Mouse (Mus musculus) liver, embryonic 16.5 days (tissue): Measurements from ENCODE around the gene B830017H08Rik. TPM values are rescaled to one million over a fixed set of nuclear protein-coding genes. Genes with fewer than 3 reads are reported as not detected.

Experiments
- ATAC-seq: fragments of 200-750 bp; cut with Nextera tagmentation; 2 replicates; pipeline ENCODE4 v1.8.0; 2017; ENCODE audit warnings: low read depth, mild to moderate bottlenecking, moderate number of reproducible peaks, moderate library complexity
- H3K27ac ChIP-seq: fragments of 300-500 bp; sonication (generic); 2 replicates; pipeline ENCODE4 v1.5.1; 2014; ENCODE audit warnings: mild to moderate bottlenecking, low read length
- H3K27me3 ChIP-seq: fragments of 300-500 bp; sonication (generic); 2 replicates; pipeline ENCODE4 v1.6.1; 2014; ENCODE audit warnings: low read depth, low read length, mixed read lengths; ENCODE audit not compliant: control insufficient read depth, insufficient read depth
- H3K36me3 ChIP-seq: fragments of 300-500 bp; sonication (generic); 2 replicates; pipeline ENCODE4 v1.6.1; 2014; ENCODE audit warnings: mild to moderate bottlenecking; ENCODE audit not compliant: control insufficient read depth, insufficient read depth
- H3K4me1 ChIP-seq: fragments of 300-500 bp; sonication (generic); 2 replicates; pipeline ENCODE4 v1.6.1; 2014; ENCODE audit warnings: low read depth, low read length, mixed read lengths; ENCODE audit not compliant: control insufficient read depth
- H3K4me2 ChIP-seq: fragments of 300-500 bp; sonication (generic); 2 replicates; pipeline ENCODE4 v1.6.1; 2014; ENCODE audit warnings: low read depth, low read length, mixed read lengths
- H3K4me3 ChIP-seq: fragments of 300-500 bp; sonication (generic); 2 replicates; pipeline ENCODE4 v1.5.1; 2014; ENCODE audit warnings: low read depth, mild to moderate bottlenecking, low read length
- H3K9ac ChIP-seq: fragments of 300-500 bp; sonication (generic); 2 replicates; pipeline ENCODE4 v1.6.1; 2014; ENCODE audit warnings: low read depth, low read length
- H3K9me3 ChIP-seq: fragments of 300-500 bp; sonication (generic); replicated peaks from 2 replicates; pipeline ENCODE4 v1.6.1; 2016; ENCODE audit warnings: low read length; ENCODE audit not compliant: control insufficient read depth
- WGBS: fragments of 180-500 bp; shearing (Covaris S2); extraction: QIAGEN DNeasy Blood & Tissue Kit; methylation state at CpG from one replicate; pipeline ENCODE4 v1.1.7; 2014; ENCODE audit not compliant: insufficient replicate concordance; 5-methylcytosine and 5-hydroxymethylcytosine counted together
- polyA plus RNA-seq: library from polyadenylated mRNA; unstranded; fragments of >200 nt; fragmentation: Nextera tagmentation; extraction: Ambion mirVana; gene quantifications from 2 replicates; pipeline ENCODE4 v1.2.1, GENCODE M21; 2015

Gene B830017H08Rik
- polyA plus RNA-seq, 1 experiment from 2014 or later, result not detected

DNA sequence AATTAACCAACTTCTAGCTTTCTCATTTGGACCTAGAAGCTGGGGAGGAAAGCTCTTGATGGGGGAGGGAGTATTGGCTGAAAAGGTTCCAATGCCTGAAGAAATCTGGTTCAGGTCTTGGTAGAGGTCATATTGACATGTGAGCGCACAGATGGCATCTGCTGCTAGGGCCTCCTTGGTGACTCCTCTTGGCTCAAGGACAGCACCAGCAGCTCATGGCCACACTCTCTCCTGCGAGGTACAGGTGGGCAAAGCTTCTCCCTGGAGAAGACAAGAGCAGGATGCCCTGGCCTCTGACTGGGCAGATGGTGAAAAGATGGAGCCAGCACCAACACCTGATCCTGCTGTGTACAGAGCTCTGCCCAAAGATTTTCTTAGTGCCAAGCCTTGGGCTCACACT, 6.4 kb upstream of the B830017H08Rik start:
- no peak for ATAC-seq
- Histone ChIP-seq H3K9ac (no peak overlapping the region), H3K27me3 (peaks cover 18% of the 10 kb centered on the region), H3K4me2 (no peak overlapping the region), H3K9me3 (no peaks in the 10 kb centered on the region), H3K36me3 (no peaks in the 10 kb centered on the region), H3K4me3 (no peak overlapping the region), H3K27ac (no peak overlapping the region), H3K4me1 (no peaks in the 10 kb centered on the region)
- WGBS, result 69% methylated on average over 2 of the region's 2 CpGs

DNA sequence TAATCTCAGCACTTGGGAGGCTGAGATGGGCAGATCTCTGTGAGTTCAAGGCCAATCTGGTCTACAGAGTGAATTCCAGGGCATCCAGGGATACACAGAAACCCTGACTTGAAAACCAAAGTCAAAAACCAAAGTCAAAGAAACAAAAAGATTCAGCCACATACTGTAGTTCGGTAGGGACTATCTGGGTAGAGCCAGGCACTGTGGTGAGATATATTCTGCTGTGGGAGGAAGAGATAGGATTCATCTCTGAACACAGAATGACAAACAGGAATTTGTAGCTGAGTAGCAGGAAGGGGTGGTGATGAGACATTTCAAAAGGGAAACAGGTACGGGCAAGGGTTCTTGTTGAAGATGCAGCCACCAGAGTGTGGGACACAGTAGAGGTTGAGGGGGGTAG, 4.7 kb upstream of the B830017H08Rik start:
- no peak for ATAC-seq
- H3K27me3 ChIP-seq, result peaks cover 35% of the 10 kb centered on the region

DNA sequence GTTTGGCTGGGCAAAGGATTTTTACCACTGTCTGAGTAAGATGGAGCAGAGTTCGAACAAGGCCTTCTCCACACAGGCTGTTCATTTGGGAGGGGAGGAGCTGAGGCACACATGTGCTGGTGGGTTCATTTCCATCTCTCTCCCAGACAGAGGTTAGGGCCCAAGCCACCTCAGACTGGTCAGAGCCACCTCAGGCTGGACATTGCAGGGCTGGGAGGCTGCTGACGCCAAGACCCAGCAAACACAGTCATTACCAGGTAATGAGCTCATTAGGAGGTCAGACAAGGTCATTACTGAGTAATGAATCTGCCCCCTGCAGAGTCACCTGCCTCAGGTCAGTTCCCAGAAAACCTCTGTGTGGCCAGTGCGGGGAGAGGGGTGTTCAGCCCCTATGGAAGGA, 4.1 kb upstream of the B830017H08Rik start:
- Histone ChIP-seq H3K27me3 (peaks cover 42% of the 10 kb centered on the region), H3K9ac (no peak overlapping the region), H3K4me3 (no peak overlapping the region), H3K36me3 (no peaks in the 10 kb centered on the region), H3K27ac (no peak overlapping the region), H3K9me3 (no peaks in the 10 kb centered on the region), H3K4me1 (no peaks in the 10 kb centered on the region; the same call in 1 of the 2 replicates), H3K4me2 (no peak overlapping the region)
- 60% methylated on average over 3 of the region's 3 CpGs for WGBS
- no peak for ATAC-seq

More for the DNA sequence above, 4.7 kb upstream of the B830017H08Rik start:
- no peak overlapping the region for H3K27ac ChIP-seq
- no peaks in the 10 kb centered on the region; the same call in 1 of the 2 replicates for H3K4me1 ChIP-seq
- H3K36me3 ChIP-seq, result no peaks in the 10 kb centered on the region
- no peak overlapping the region for H3K4me2 ChIP-seq
- H3K9ac ChIP-seq, result no peak overlapping the region
- H3K9me3 ChIP-seq, result no peaks in the 10 kb centered on the region
- H3K4me3 ChIP-seq, result no peak overlapping the region
- WGBS, result 22% methylated on average over 2 of the region's 2 CpGs

DNA sequence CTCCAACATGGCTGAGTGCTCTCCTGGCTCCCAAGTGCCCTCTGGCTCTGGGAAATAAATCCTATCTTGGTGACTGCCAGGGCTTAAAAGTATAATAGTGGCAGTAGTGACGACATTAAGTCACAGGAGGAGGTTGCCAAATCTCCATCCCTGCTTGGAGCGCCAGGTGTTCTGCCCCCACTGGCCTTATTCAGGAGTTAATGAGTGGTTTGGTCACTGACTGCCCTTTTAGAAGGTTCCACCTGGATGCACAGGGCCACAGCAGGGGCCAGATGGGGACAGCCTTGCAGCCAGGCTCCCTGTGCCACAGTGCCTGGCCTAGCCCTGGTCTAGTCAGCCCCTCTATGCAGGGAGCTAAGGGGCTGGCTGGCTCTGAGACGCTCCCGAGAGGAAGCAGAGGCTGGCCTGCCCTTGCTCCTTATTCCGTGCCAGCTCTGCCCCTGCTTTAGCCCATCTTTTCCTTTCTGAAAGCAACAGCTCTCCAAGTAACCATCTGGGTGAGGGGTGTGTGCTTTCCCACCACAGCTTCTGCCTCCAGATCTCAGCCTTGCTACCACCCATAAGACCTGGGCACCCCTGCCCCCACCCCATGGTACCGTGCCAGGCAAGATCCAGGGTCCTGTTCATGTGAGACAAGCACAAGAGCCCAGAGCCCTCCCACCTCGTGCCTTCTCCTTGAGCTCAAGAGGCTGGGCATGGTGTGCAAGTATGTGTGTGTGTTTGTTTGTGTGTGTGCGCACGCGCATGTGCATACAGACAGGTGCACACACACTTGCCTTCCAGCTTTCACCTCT, 2.3 kb upstream of the B830017H08Rik start:
- Histone ChIP-seq H3K4me2 (no peak overlapping the region), H3K9me3 (no peaks in the 10 kb centered on the region), H3K27ac (no peak overlapping the region), H3K27me3 (peaks cover 59% of the 10 kb centered on the region), H3K9ac (no peak overlapping the region), H3K36me3 (no peaks in the 10 kb centered on the region), H3K4me1 (no peaks in the 10 kb centered on the region; the same call in 1 of the 2 replicates), H3K4me3 (no peak overlapping the region)
- 57% methylated on average over 10 of the region's 10 CpGs for WGBS
- ATAC-seq, result no peak

DNA sequence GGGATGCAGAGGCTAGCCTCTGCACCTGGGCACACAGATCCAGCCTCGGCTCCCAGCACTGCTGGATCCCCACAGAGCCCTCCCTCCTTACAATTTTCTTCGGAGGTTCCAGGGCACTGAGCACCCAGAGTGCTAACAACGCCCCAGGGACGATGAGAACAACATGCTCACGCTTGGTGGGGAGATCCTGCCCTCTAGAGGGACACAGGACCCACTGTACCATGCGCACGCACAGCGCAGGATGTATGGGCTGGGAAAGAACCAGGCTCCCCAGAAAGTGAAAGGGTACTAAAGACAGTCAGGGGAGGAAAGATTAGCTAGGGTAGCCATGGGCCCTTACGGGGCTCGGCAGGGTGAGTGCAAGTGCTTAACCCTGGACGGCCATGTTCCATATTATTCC, 1.1 kb upstream of the B830017H08Rik start:
- no peak overlapping the region for H3K27ac ChIP-seq
- H3K9ac ChIP-seq, result no peak overlapping the region
- no peak overlapping the region for H3K4me2 ChIP-seq
- no peaks in the 10 kb centered on the region for H3K36me3 ChIP-seq
- H3K27me3 ChIP-seq, result peaks cover 70% of the 10 kb centered on the region
- no peaks in the 10 kb centered on the region; the same call in 1 of the 2 replicates for H3K4me1 ChIP-seq
- no peaks in the 10 kb centered on the region for H3K9me3 ChIP-seq
- WGBS, result 14% methylated on average over 11 of the region's 11 CpGs
- ATAC-seq, result no peak
- no peak overlapping the region for H3K4me3 ChIP-seq

DNA sequence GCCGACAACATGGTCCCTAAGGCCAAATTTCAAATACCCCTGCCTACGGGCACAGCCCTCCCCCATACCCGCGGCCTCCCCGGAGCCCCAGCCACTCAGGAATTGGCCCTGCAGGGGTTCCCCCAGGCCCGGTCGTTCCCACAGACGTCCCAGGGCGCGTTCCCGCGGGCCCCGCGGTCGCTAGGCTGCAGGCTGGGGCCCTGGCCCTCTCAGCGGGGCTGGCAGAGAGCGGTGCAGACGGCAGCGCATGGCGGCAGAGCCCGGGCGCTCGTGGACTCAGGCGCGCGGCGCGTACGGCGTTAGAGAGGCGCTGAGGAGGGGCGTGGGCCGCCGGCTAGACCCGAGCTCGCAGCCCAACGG, 380 bp downstream of the B830017H08Rik start:
- H3K9ac ChIP-seq, result no peak overlapping the region
- H3K36me3 ChIP-seq, result no peaks in the 10 kb centered on the region
- no peaks in the 10 kb centered on the region for H3K9me3 ChIP-seq
- peaks cover 80% of the 10 kb centered on the region for H3K27me3 ChIP-seq
- H3K4me1 ChIP-seq, result no peaks in the 10 kb centered on the region; the same call in 1 of the 2 replicates
- H3K27ac ChIP-seq, result no peak overlapping the region
- no peak for ATAC-seq
- 3% methylated on average over 31 of the region's 37 CpGs for WGBS
- peak overlapping the region; percentile 47 for H3K4me3 ChIP-seq
- H3K4me2 ChIP-seq, result peak overlapping the region; percentile 66

DNA sequence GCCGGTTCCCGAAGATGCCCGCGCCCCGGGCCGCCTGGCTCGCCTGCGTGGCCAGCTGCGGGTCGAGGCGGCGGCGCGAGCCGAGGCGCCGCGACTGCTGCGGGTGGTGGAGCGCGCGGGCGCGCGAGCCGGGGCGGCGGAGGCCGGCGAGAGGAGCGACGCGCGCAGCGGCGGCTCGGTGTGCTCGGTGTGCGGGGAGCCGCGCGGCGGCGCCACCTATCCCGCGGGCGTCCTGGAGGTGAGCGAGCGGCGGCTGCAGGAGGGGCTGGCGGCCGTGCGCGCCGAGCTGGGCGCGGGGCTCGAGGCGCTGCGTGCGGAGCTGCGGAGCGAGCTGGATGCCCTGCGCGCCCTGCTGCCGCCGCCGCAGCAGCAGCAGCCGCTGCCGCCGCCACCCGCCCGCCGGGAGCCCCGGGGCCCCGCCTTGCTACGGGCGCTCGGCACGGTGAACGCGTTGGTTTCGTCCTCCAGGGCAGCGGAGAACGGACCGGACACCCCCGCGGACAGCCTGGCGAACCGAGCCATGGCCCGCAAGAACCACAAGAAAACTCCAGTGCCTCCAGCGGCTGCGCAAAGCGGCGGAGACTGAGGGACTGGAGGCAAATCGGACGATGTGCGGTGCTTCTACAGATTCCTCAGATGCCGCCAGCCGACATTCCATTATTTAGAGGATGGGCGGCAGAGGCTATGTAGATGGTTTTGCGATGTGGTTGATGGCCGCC, 919 bp downstream of the B830017H08Rik start:
- Histone ChIP-seq H3K4me2 (peak overlapping the region; percentile 66), H3K9me3 (no peaks in the 10 kb centered on the region), H3K27me3 (peaks cover 80% of the 10 kb centered on the region), H3K4me3 (peak overlapping the region; percentile 47), H3K9ac (no peak overlapping the region), H3K4me1 (no peaks in the 10 kb centered on the region; the same call in 1 of the 2 replicates), H3K36me3 (no peaks in the 10 kb centered on the region), H3K27ac (no peak overlapping the region)
- ATAC-seq, result no peak
- WGBS, result under 1% methylated on average over 60 of the region's 103 CpGs

DNA sequence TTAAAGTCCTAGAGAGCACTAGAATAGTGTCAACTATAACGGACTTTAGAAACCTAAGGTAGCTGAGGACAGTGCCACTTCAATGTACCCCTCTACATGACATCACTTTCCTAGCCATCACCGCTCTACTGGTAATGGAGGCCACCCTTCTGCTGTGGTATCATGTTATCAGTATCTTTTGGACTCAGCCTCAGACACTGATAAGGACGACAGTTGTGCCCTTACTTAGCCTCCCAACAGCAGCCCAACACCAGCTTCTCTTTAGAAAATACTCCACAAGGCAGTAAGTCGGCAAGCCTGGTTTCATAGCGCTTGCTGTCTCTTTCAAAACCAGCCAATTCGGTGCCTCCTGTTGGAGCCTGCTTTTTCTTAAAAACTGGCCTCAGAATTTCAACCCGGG, 1.6 kb downstream of the B830017H08Rik start:
- Histone ChIP-seq H3K4me2 (no peak overlapping the region), H3K4me1 (no peaks in the 10 kb centered on the region; the same call in 1 of the 2 replicates), H3K4me3 (no peak overlapping the region), H3K27ac (no peak overlapping the region), H3K9me3 (no peaks in the 10 kb centered on the region), H3K36me3 (no peaks in the 10 kb centered on the region), H3K9ac (no peak overlapping the region), H3K27me3 (peaks cover 78% of the 10 kb centered on the region)
- ATAC-seq, result no peak
- WGBS, result 28% methylated on average over 7 of the region's 7 CpGs

DNA sequence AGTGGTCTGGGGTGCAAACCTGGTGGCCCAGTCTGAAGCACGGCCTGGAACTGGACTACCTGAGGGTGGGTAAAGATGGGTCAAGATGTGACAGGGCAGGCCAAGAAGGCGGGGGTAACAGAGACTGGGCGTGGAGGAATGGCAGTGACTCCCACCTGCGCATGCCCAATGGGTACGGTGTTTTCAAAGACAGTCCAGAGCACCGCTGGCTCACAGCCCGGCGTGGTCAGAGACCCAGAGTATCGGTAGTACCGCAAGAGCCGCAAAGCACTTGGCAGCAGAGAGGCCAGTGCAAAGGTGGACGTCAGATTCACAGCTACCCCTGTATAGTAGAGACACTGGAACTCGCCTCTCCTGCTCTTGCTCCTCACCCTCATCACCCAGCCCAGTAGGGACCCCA, 2.6 kb downstream of the B830017H08Rik start:
- Histone ChIP-seq H3K4me2 (no peak overlapping the region), H3K4me3 (no peak overlapping the region), H3K9ac (no peak overlapping the region), H3K27me3 (peaks cover 72% of the 10 kb centered on the region), H3K27ac (no peak overlapping the region), H3K9me3 (no peaks in the 10 kb centered on the region), H3K4me1 (no peaks in the 10 kb centered on the region; the same call in 1 of the 2 replicates), H3K36me3 (no peaks in the 10 kb centered on the region)
- 47% methylated on average over 13 of the region's 13 CpGs for WGBS
- ATAC-seq, result no peak
